In the genomic region with DNA sequence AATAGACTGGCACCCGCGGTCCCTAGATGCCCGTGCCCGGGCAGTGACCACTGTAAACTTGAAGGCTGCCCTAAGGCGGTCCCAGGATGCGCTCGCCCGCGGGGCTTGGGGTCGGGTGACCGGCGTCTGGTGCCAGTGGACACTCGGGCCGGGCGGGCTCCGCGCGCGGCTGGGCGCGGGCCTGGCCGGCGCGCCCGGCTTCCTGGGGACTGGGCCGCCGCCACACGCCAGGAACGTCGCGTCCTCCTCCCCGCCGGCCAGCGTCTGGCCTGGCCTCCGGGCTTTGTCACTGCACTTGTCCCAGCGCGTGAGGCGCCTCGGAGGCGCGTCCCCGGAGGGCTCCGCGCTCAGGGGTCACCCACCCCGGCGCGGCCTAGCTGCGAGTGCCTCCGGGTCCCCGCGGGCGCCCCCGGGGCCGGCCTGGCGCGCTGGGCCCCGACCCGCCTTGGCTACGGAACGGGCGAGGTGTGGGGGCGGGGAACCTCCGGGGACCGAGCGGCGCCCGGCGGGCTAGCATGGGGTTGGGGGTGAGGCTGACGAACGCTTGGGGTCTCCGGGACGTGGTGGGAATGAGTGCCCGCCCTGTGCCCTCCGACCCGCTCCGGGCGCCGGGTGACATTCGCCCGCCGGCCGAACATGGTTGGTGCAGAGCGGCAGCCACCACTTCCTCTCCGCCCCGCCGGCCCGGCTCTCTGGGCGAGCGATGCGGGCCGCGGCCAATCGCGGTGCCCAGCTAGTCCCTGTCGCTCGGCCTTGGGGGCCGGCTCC, we compare ENCODE assay signal across 8 mouse cellular contexts. TPM values are rescaled to one million over a fixed set of nuclear protein-coding genes. Genes with fewer than 3 reads are reported as not detected.
DNase-seq lines count a peak whose midpoint lies in the region; ATAC-seq lines count a peak whose summit lies in the region.

No protein-coding gene starts in this region.

- H3K36me3 ChIP-seq in hindbrain, embryonic 13.5 days: no peaks in the 10 kb centered on the region

- under 1% methylated on average over 80 of the region's 97 CpGs for WGBS in hindbrain, embryonic 13.5 days

- peak overlapping the region; percentile 98 for H3K9ac ChIP-seq in hindbrain, embryonic 13.5 days

- peak overlapping the region; percentile 93 for H3K27ac ChIP-seq in hindbrain, embryonic 13.5 days

- ATAC-seq in hindbrain, embryonic 13.5 days (ENCODE audit: low FRiP score): peak; percentile 80

- H3K9me3 ChIP-seq in hindbrain, embryonic 13.5 days: no peaks in the 10 kb centered on the region

- peaks cover 22% of the 10 kb centered on the region for H3K4me1 ChIP-seq in hindbrain, embryonic 13.5 days (replicated peaks)

- peak; percentile 87 for DNase-seq in Muller cell, postnatal 12 days (ENCODE audit: inconsistent ontology term)
- DNase-seq in cerebellum, adult 9-11 months: peak; percentile 70
- DNase-seq in frontal cortex, postnatal 25 days (ENCODE audit: low spot score in 2 of 2): peak; percentile 42 to 49
- DNase-seq in left cerebral cortex, adult 11 months (ENCODE audit: low spot score): peak; percentile 47
- DNase-seq in lung, postnatal 36 days: peak; percentile 69
- peak; percentile 37 for DNase-seq in retina, adult 2 months (ENCODE audit: low read depth, low spot score)
- DNase-seq in thymus, postnatal 25 days: peak; percentile 70

- peak overlapping the region; percentile 84 for H3K4me2 ChIP-seq in hindbrain, embryonic 13.5 days

- peak overlapping the region; percentile 92 for H3K4me3 ChIP-seq in hindbrain, embryonic 13.5 days

- H3K27me3 ChIP-seq in hindbrain, embryonic 13.5 days: 0 out of 2 replicates have a peak, but pooled peaks cover 2% of the 10 kb centered on the region

RNA-seq across cellular contexts. Expression of gene Irf2, which starts 1.2 kb away (rescaled TPM):
- polyA plus RNA-seq in hindbrain, embryonic 13.5 days (2015; fragmentation: Nextera tagmentation; extraction: Ambion mirVana): 9.3 and 11.6 TPM in 2 replicates

Comparison
In these comparisons a context has a peak if more than half of its experiments do, and no peak if none do; other contexts are left out.
1. Peak in every context shown above with its lines: DNase-seq, ATAC-seq, H3K4me3 ChIP-seq and H3K27ac ChIP-seq.
2. DNase-seq: peak in every context shown above with its lines; median percentile 87 in Muller cell, postnatal 12 days; 70 in cerebellum, adult 9-11 months; 70 in thymus, postnatal 25 days; 69 in lung, postnatal 36 days; 47 in left cerebral cortex, adult 11 months; 46 in frontal cortex, postnatal 25 days; 37 in retina, adult 2 months.